Mouse (Mus musculus): ENCODE data around the gene Asb15. TPM values are rescaled to one million over a fixed set of nuclear protein-coding genes. Genes with fewer than 3 reads are reported as not detected.

Asb15 gene
- 0.67 and 0.91 TPM in 2 replicates for polyA plus RNA-seq (2015; fragmentation: Nextera tagmentation; extraction: Ambion mirVana)

GRCm38 (mm10) chr6:24528064-24528243 lies at the start of gene Asb15:
TSS of gene Asb15 (plus strand) at chr6:24528144.

GRCm38 (mm10) chr6:24514552-24515284 lies 13.2 kb upstream of the Asb15 start, which contains the start of gene Iqub:
TSS of gene Iqub (minus strand) at chr6:24515067.

DNA sequence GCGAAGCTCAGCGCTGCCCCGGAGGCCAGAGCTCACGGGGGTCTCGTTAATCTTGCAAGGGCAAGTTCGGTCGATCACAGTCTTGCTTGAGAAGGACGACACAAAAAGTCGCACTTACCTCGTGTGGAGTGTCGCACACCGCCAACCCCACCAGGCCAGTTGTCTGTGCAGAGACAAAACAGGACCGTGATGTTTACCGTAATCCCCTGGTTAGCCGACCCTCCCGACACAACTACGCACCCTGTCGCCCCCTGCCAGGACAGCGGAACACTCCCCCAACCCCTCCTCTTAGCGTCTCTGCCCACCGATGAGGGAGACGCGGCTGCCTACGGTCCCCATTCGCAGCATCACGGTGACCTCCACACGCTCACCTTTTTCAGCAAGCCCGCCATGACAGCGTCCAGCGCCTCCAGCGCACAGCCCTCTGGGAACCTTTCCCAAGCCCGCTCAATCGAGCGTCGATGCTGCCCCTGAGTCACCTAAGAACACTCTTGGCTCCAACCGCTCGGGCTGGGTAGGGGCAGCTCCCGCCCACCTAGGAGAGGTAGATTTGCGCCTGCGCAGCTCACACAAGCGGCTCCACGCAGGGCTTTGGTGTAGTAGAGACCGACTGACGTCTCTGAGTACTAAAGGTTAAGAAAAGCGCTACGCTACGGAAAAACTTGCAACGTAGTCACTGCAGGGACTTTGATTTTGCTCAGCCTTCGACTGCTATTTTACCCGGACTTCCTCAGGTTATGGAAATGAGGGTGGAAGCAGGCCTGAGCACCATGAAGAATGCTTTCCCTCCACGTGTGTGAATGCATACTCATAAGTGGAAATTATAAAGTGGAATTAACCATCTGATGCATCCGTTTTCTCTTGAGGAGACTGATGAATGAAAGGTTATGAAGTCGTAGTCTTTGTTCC lies 535 bp upstream of the Asb15 start, which contains the start of gene Ndufa5:
Gene Ndufa5 (minus strand): TSS at position 859 of the 909 bp plus-strand sequence.

GRCm38 (mm10) chr6:24597500-24597899 lies 69.6 kb downstream of the Asb15 start, which contains the start of gene Lmod2:
TSS of gene Lmod2 (plus strand) at chr6:24597762.

Other genes starting within 250 kb of the Asb15 start
- 0.05 and 0.08 TPM in 2 replicates for gene Iqub, start 13.1 kb upstream of the Asb15 start, polyA plus RNA-seq (2015; fragmentation: Nextera tagmentation; extraction: Ambion mirVana)
- gene Ndufa5, start 131 bp upstream of the Asb15 start, polyA plus RNA-seq (2015; fragmentation: Nextera tagmentation; extraction: Ambion mirVana): 994 and 1,116 TPM in 2 replicates
- gene Lmod2, start 69.6 kb downstream of the Asb15 start, polyA plus RNA-seq (2015; fragmentation: Nextera tagmentation; extraction: Ambion mirVana): 67.1 and 72.1 TPM in 2 replicates
- 44.4 and 50.8 TPM in 2 replicates for gene Wasl, start 136.9 kb downstream of the Asb15 start, polyA plus RNA-seq (2015; fragmentation: Nextera tagmentation; extraction: Ambion mirVana)
- not detected in 2 replicates for gene Hyal6, start 205.1 kb downstream of the Asb15 start, polyA plus RNA-seq (2015; fragmentation: Nextera tagmentation; extraction: Ambion mirVana)
- gene Hyal4, start 220.2 kb downstream of the Asb15 start, polyA plus RNA-seq (2015; fragmentation: Nextera tagmentation; extraction: Ambion mirVana): not detected in 2 replicates